Mouse (Mus musculus) hindbrain, embryonic 15.5 days (tissue): ENCODE measurements around the gene Lmtk3. TPM values are rescaled to one million over a fixed set of nuclear protein-coding genes. Genes with fewer than 3 reads are reported as not detected.

Source experiments
- ATAC-seq: fragments of 200-750 bp; cut with Nextera tagmentation; 2 replicates; pipeline ENCODE4 v1.8.0; 2017; ENCODE audit warnings: low read depth, moderate number of reproducible peaks, moderate TSS enrichment; ENCODE audit not compliant: low FRiP score
- H3K27ac ChIP-seq: fragments of 300-500 bp; sonication (generic); replicated peaks from 2 replicates; pipeline ENCODE4 v1.5.1; 2015; ENCODE audit warnings: mild to moderate bottlenecking, inconsistent platforms
- H3K27me3 ChIP-seq: fragments of 300-500 bp; sonication (generic); 2 replicates; pipeline ENCODE4 v1.6.1; 2015; ENCODE audit warnings: control low read depth, inconsistent platforms
- H3K36me3 ChIP-seq: fragments of 300-500 bp; sonication (generic); 2 replicates; pipeline ENCODE4 v1.6.1; 2015; ENCODE audit warnings: control low read depth, inconsistent platforms
- H3K4me1 ChIP-seq: fragments of 300-500 bp; sonication (generic); replicated peaks from 2 replicates; pipeline ENCODE4 v1.6.1; 2015; ENCODE audit warnings: control low read depth, inconsistent platforms
- H3K4me2 ChIP-seq: fragments of 300-500 bp; sonication (generic); 2 replicates; pipeline ENCODE4 v1.6.1; 2015; ENCODE audit warnings: moderate library complexity, mild to moderate bottlenecking, inconsistent platforms
- H3K4me3 ChIP-seq: fragments of 300-500 bp; sonication (generic); 2 replicates; pipeline ENCODE4 v1.5.1; 2015; ENCODE audit warnings: mild to moderate bottlenecking, inconsistent platforms
- H3K9ac ChIP-seq: fragments of 300-500 bp; sonication (generic); 2 replicates; pipeline ENCODE4 v1.6.1; 2015; ENCODE audit warnings: inconsistent platforms
- H3K9me3 ChIP-seq: fragments of 300-500 bp; sonication (generic); 2 replicates; pipeline ENCODE4 v1.6.1; 2016; ENCODE audit warnings: control low read depth, inconsistent platforms
- WGBS: fragments of 180-500 bp; shearing (Covaris S2); methylation state at CpG from one replicate; pipeline ENCODE4 v1.1.7; 2015; 5-methylcytosine and 5-hydroxymethylcytosine counted together
- polyA plus RNA-seq: library from polyadenylated mRNA; unstranded; fragments of >200 nt; fragmentation: Nextera tagmentation; extraction: Ambion mirVana; gene quantifications from 2 replicates; pipeline ENCODE4 v1.2.1, GENCODE M21; 2015

Gene Lmtk3
- polyA plus RNA-seq, 1 experiment from 2014 or later: 20.1 TPM

DNA sequence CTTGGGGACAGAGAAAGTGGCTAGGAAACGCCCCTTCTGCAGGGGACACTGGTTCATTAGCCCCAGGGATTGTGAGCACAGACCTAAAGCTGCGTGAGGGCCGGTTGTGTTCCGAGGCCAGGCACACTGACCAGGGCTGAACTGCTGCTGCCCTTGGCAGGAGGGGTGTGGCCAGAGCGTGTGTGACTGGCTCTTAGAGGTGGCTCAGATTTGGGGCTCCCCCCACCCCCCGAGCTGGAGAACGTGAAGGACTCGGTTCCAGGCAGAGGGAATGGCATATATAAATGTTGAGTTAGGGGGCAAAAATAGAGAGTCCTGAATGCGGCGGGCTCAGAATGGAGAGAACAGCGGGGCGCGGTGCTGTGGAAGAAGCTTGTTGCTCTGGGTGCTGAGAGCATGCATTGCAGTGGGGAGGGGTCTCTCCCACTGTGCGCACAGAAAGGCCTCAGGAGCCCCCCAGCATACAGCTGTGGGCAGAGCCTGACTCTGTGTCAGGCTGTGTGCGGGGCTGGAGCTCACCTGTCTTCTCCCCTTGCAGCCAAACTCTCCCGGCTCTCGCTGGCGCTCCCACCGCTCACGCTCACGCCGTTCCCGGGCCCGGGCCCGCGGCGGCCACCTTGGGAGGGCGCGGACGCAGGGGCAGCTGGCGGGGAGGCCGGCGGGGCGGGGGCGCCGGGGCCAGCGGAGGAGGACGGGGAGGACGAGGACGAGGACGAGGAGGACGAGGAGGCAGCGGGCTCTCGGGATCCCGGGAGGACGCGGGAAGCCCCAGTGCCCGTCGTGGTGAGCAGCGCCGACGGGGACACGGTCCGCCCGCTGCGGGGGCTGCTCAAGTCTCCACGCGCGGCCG is 14.3 kb downstream of the Lmtk3 start:
- Histone ChIP-seq H3K9ac (peak overlapping the region; percentile 30; the same call in 1 of the 2 replicates), H3K4me3 (peak overlapping the region; percentile 19), H3K27ac (no peak overlapping the region), H3K9me3 (no peaks in the 10 kb centered on the region), H3K4me1 (peaks cover 26% of the 10 kb centered on the region), H3K36me3 (peaks cover 65% of the 10 kb centered on the region), H3K4me2 (peak overlapping the region; percentile 53), H3K27me3 (no peaks in the 10 kb centered on the region)
- WGBS: 4% methylated on average over 58 of the region's 60 CpGs
- ATAC-seq: no peak

GRCm38 (mm10) chr7:45798511-45798836 is 14.9 kb downstream of the Lmtk3 start:
- peaks cover 64% of the 10 kb centered on the region for H3K36me3 ChIP-seq
- no peaks in the 10 kb centered on the region for H3K9me3 ChIP-seq
- H3K4me2 ChIP-seq: peak overlapping the region; percentile 53
- H3K27ac ChIP-seq: no peak overlapping the region
- peaks cover 26% of the 10 kb centered on the region for H3K4me1 ChIP-seq
- 5% methylated on average over 19 of the region's 19 CpGs for WGBS
- no peaks in the 10 kb centered on the region for H3K27me3 ChIP-seq
- peak overlapping the region; percentile 30; the same call in 1 of the 2 replicates for H3K9ac ChIP-seq
- no peak for ATAC-seq
- H3K4me3 ChIP-seq: peak overlapping the region; percentile 19

GRCm38 (mm10) chr7:45798931-45799330 is 15.4 kb downstream of the Lmtk3 start:
- peaks cover 64% of the 10 kb centered on the region for H3K36me3 ChIP-seq
- H3K9ac ChIP-seq: no peak overlapping the region
- WGBS: 59% methylated on average over 7 of the region's 7 CpGs
- H3K4me3 ChIP-seq: no peak overlapping the region
- peaks cover 26% of the 10 kb centered on the region for H3K4me1 ChIP-seq
- no peak overlapping the region for H3K4me2 ChIP-seq
- H3K27me3 ChIP-seq: no peaks in the 10 kb centered on the region
- no peaks in the 10 kb centered on the region for H3K9me3 ChIP-seq
- H3K27ac ChIP-seq: no peak overlapping the region
- no peak for ATAC-seq

DNA sequence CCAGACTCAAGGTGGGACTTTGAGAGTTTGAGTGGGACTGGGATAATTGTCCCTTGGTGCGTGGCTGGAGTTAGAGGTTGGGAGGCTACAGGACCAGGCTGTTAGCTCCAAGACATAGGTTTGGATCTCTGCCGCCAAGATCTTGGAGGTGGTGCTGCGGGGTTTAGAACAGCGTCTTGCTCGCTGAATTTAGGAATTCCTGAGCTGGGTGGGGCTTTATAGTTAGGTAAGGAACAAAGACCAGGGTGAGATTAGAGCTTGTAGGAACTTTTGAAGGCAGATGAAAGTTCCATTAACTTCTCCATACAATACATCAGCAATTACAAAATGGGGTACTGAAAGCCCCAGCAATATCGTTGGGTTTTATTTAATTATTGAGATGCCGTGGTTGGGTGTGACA is 16.5 kb downstream of the Lmtk3 start:
- Histone ChIP-seq H3K4me1 (peaks cover 26% of the 10 kb centered on the region), H3K4me2 (no peak overlapping the region), H3K9ac (no peak overlapping the region), H3K27ac (no peak overlapping the region), H3K27me3 (no peaks in the 10 kb centered on the region), H3K4me3 (no peak overlapping the region), H3K9me3 (no peaks in the 10 kb centered on the region), H3K36me3 (peaks cover 61% of the 10 kb centered on the region)
- no peak for ATAC-seq
- WGBS: 45% methylated on average over 7 of the region's 7 CpGs

- peak overlapping the region; percentile 26; the same call in 1 of the 2 replicates for H3K4me2 ChIP-seq
- peaks cover 54% of the 10 kb centered on the region for H3K36me3 ChIP-seq
- no peaks in the 10 kb centered on the region for H3K27me3 ChIP-seq
- no peak overlapping the region for H3K4me3 ChIP-seq
- peaks cover 26% of the 10 kb centered on the region for H3K4me1 ChIP-seq
- H3K27ac ChIP-seq: no peak overlapping the region; the same call in 1 of the 2 replicates
- no peak for ATAC-seq
- 23% methylated on average over 23 of the region's 25 CpGs for WGBS
- H3K9me3 ChIP-seq: no peaks in the 10 kb centered on the region
- no peak overlapping the region for H3K9ac ChIP-seq
These were observed 17.1 kb downstream of the Lmtk3 start for GRCm38 (mm10) chr7:45800546-45801204.

- no peaks in the 10 kb centered on the region for H3K9me3 ChIP-seq
- 3% methylated on average over 12 of the region's 12 CpGs for WGBS
- H3K9ac ChIP-seq: no peak overlapping the region
- H3K27ac ChIP-seq: no peak overlapping the region; the same call in 1 of the 2 replicates
- peak; percentile 31 for ATAC-seq
- peak overlapping the region; percentile 26 for H3K4me2 ChIP-seq
- peaks cover 49% of the 10 kb centered on the region for H3K36me3 ChIP-seq
- no peak overlapping the region for H3K4me3 ChIP-seq
- H3K27me3 ChIP-seq: no peaks in the 10 kb centered on the region
- H3K4me1 ChIP-seq: peaks cover 26% of the 10 kb centered on the region
These were observed 17.8 kb downstream of the Lmtk3 start for GRCm38 (mm10) chr7:45801348-45801747.

DNA sequence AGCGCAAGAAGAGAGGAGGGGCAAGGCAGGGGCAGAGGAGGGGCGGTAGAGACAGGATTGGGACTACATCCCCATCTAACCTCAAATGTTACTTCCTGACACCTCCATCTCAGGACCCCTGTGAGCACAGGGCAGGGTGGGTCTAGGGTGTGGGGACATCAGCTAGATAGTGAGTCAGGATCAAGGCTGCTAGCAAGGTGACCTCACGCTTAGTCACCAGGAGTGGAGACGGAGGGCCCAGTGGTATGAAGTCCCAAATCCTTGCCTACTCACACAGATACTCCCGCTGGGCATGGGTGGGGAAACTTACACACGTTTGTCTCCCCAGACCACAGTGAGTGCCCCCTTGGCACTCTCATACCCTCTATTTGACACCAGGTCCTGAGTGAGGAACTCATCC is 19.0 kb downstream of the Lmtk3 start:
- Histone ChIP-seq H3K4me2 (no peak overlapping the region), H3K36me3 (peaks cover 51% of the 10 kb centered on the region), H3K9ac (no peak overlapping the region), H3K4me1 (peaks cover 19% of the 10 kb centered on the region), H3K4me3 (no peak overlapping the region), H3K27ac (no peak overlapping the region), H3K27me3 (no peaks in the 10 kb centered on the region), H3K9me3 (no peaks in the 10 kb centered on the region)
- no peak for ATAC-seq
- 89% methylated on average over 6 of the region's 6 CpGs for WGBS

- 68% methylated on average over 5 of the region's 5 CpGs for WGBS
- no peak for ATAC-seq
- Histone ChIP-seq H3K4me3 (no peak overlapping the region), H3K9me3 (no peaks in the 10 kb centered on the region), H3K27ac (0 out of 2 replicates have a peak overlapping the region, but pooled peaks have one; percentile 6), H3K4me1 (peaks cover 14% of the 10 kb centered on the region), H3K27me3 (no peaks in the 10 kb centered on the region), H3K36me3 (peaks cover 73% of the 10 kb centered on the region), H3K4me2 (no peak overlapping the region), H3K9ac (no peak overlapping the region)
These were observed 22.4 kb downstream of the Lmtk3 start for GRCm38 (mm10) chr7:45805941-45806340.

- Histone ChIP-seq H3K9me3 (no peaks in the 10 kb centered on the region), H3K36me3 (peaks cover 67% of the 10 kb centered on the region), H3K4me1 (peaks cover 28% of the 10 kb centered on the region), H3K27me3 (no peaks in the 10 kb centered on the region), H3K9ac (no peak overlapping the region), H3K27ac (no peak overlapping the region; the same call in 1 of the 2 replicates), H3K4me3 (no peak overlapping the region), H3K4me2 (no peak overlapping the region)
- ATAC-seq: no peak
- 50% methylated on average over 9 of the region's 11 CpGs for WGBS
These were observed 24.9 kb downstream of the Lmtk3 start for GRCm38 (mm10) chr7:45808471-45808870.

DNA sequence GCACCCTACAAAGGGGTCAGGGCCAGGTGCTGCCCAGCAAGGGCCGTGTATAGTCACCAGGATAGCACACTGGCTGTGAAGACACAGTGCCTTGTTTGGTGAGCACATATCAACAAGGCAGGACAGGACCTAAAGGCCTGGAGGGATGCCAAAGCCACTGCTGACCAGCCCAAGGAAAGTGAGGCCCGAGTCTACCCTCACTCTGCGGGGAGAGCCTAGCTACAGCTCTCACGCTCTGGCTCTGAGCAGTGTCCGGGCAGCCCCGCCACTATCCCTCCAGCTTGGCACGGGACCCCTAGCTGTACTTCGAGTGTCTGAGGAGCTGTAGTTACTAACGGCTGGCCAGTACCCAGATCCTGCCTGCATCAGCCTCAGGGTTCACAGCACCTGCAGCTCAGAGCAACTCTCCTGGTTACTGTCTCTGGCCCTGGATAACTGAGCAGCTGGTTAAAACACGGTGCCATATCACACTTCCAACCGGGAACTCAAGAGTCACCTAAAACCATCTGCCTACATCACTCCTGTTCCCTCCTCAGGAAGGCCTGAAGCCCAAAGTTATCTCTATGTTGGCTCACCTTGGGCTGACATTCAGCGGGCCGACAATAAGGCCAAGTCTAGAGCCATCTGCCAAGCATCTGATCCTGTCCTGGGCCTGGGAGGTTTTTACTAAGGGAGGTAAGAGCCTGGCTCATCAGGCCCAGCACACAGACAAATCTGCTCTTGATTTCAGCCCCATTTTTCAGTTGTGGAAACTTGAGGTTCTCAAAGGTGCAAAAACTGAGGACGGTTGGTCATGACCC is 25.9 kb downstream of the Lmtk3 start:
- H3K9ac ChIP-seq: no peak overlapping the region
- ATAC-seq: no peak

GRCm38 (mm10) chr7:45812921-45813320 is 29.4 kb downstream of the Lmtk3 start:
- H3K4me1 ChIP-seq: peaks cover 42% of the 10 kb centered on the region
- peaks cover 44% of the 10 kb centered on the region for H3K36me3 ChIP-seq
- H3K9me3 ChIP-seq: no peaks in the 10 kb centered on the region
- no peak for ATAC-seq
- no peaks in the 10 kb centered on the region for H3K27me3 ChIP-seq
- H3K4me3 ChIP-seq: peak overlapping the region; percentile 88
- WGBS: 85% methylated on average over 8 of the region's 8 CpGs
- peak overlapping the region; percentile 100 for H3K9ac ChIP-seq
- peak overlapping the region; percentile 82 for H3K4me2 ChIP-seq
- peak overlapping the region; percentile 100; the same call in 1 of the 2 replicates for H3K27ac ChIP-seq

More for the DNA sequence above, 25.9 kb downstream of the Lmtk3 start:
- 80% methylated on average over 14 of the region's 14 CpGs for WGBS
- Histone ChIP-seq H3K4me2 (no peak overlapping the region), H3K27me3 (no peaks in the 10 kb centered on the region), H3K4me1 (peaks cover 28% of the 10 kb centered on the region), H3K9me3 (no peaks in the 10 kb centered on the region), H3K4me3 (no peak overlapping the region), H3K27ac (no peak overlapping the region), H3K36me3 (peaks cover 57% of the 10 kb centered on the region)
